Mouse (Mus musculus) hindlimb bud, embryonic 11.5 days (tissue): ENCODE measurements around the gene Sept1.
A peak's percentile ranks its signal among the peaks of the same experiment; 100 is the strongest.

Source experiments
- DNase-seq: peaks from one replicate; pipeline ENCODE4 v3.0.0-alpha.2; 2012; ENCODE audit warnings: low read depth, low spot score; ENCODE audit errors: extremely low spot score

The Sept1 gene

DNA sequence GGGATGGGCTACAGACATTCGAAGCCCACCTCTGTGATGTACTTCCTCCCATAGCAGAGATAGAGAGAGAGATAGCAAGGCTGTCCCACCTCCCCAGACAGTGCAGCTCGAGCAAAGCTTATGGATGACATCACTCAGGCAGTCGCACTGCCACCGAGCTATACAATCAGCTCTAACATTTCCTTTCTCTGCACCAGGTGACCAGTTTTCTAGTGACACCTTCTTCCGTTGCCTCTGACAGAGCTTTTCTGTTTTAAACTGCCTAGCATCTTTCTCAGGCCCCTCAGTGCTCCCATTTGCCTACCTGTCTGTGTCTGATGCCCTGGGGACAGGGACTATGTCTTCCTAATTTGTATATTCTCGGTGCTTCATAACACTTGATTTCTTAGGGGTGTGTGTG, 12.5 kb downstream of the Sept1 start:
- no peak for DNase-seq

DNA sequence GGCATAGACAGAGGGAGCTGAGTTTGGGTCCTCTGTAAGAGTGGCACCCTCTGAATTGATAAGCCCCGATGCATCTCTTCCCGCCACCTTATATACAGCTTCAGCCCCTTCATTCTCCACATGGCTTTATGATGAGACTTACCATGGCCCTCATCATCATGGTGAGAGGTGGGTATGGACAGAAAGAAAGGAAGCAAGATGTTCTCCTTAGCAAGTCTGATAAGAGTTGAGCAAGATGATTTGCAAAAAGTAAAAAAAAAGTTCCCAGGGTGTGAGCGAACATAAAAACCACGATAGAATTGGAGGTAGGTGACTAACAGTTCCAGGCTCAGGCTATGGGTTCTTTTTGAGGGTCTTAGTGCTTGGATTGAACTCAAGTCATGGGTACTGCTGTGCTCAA, 14.3 kb downstream of the Sept1 start:
- DNase-seq: no peak

DNA sequence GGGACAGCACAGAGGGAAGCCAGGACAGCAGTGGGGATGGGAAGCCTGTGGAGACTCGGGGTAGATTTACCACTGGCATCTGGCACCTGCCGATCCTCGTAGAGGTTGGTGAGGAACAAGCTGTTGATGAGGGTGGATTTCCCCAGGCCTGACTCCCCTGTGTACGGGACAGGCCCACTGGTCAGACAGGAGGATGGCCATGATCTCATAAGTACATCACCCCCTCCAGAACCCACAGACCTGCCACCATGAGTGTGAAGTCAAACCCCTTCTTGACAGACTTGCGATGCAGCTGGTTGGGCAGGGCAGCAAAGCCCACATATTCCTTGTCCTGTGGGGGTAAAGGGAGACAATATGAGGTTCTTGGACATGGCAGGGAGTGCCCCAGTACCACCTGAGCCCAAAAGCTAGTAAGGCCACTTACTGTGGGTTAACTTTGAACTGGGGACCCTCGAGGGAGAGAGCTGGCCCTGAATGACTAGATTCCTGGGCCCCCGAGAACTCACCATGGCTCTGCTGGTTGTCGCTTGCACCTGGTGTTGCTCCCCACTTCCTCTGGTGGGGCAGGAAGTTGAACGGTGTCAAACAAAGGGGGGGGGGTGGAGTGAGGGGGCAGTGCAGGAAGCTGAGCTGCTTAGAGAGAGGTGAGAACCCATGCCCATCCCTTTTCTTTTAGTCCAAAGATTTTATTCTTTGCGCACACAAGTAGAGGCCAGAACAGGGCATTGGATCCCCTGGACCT, 14.9 kb downstream of the Sept1 start:
- no peak for DNase-seq

DNA sequence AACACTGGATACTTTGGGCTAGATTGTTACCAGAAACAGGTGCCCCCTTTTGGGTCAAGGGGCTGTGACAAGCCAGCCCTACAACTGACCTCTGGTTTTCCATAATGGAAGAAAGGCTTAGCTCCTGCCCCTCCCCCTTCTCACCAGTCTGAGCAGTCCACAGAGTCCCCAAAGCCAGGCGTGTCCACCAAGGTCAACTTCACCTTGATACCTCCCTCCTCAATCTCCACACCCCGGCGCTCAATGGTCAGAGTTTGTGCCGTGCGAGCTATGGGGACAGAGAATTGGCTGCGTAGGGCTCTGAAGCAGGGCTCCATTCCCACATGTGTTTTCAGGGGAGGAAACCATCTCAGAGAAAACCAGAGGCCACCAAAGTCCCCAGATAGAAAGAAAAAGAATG, 15.5 kb downstream of the Sept1 start:
- no peak for DNase-seq

DNA sequence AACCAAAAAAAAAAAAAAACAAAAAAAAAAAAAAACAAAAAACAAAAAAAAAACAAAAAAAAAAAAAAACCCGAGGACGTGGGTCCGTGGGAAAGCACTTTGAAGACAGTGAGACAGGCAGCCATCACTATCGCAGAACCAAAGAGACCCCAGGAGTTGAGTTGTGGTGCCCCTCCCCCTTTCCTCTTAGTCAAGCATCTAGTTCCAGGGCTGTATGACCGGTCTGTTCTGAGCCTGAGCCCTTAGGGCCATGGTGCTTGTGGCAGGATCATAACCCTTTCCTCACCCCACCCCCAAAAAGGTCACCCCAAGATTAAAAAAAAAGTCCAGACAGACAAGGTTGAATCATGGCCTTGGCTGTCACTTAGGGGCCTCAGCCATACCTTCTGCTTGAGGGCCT, 16.6 kb downstream of the Sept1 start:
- DNase-seq: no peak

DNA sequence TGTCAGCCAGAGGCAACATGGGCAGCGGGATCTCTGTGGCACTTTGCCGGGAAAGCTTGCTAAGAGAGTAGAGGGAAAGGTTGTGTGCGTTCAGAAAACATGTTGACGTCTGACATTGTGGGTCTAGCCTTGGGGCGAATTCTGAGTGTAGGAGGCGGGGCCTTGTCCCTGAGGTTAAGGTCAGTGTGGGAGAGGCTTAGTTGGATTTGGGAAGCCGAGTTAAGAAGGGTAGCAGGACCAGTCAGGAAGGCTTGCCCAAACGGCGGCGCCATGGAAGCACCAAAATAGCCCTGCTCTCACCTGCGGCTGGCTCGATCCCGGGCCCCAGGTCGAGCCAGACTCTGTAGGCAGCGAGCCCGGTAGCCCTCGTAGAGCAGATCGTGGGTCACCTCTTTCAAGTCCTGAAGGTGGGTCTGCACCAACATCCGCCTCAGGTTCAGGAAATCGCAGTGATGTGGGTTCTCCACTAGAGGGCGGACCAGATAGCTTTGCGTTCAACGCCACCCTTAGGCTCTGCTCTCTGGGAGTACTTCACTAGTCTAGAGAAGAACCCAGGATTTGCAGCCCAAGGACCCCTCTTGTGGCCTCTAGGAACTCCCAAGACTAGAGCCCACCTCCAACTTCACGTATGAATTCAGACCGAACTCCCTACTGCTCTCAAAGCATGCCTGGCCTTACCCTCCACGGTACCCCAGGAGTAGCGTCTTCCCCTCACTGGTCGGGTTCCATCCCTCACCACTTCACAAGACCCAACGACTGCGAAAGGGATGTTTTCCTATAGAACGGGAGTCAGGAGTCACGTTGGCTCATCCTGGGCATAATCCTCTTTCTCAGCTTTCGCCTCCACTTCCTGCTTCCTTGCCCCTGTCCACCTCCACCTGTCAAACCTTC, 17.7 kb downstream of the Sept1 start:
- DNase-seq: no peak

DNA sequence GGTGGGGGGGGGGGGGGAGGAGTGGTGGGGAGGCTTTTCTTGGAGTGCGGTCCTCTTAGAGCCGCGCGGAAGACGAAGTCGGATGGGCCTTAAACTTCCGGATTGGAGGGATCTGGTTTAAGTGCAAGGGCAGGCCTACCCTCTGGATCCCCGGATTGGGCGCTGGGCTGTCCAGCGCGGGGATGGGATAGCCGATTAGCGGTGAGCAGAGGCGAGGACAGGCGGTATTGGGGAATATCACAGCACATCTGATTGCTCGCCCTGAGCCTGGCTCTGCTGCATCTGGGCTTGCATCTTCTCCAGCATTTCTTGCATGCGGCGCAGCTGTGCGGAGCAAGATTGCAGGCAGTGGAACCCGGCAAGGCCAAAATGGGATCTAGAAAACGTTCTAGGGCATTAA, 18.4 kb downstream of the Sept1 start:
- no peak for DNase-seq

DNA sequence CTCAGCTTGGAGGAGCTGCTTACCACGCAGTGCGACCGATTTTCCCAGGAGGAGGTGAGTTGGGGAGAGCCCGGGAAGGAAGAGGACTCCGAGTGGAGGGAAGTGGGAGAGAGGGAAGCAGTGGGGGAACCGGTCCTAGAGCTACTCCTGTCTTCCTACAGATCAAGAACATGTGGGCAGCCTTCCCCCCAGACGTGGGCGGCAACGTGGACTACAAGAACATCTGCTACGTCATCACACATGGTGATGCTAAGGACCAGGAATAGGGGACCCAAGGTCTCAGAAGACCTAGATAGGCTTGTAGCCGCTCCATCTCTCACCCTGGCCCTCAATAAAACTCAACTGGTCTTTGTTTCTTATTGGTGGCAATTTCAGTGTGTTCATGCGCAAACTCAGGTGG, 19.0 kb downstream of the Sept1 start:
- no peak for DNase-seq

DNA sequence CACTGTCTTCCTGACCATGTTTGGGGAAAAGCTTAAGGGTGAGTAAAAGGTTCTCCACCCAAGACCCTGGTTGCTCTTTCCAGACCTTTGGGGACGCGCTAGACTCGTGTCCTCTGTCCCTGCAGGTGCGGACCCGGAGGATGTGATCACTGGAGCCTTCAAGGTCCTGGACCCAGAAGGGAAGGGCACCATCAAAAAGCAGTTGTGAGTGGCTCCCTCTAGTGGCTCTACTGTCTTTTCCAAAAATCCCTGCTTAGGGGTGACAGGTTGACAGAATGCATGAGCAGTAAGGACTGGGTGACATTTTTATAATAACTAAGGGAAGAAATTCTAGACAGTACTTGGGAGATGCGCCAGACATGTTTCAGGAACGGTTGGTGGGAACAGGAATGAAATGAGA, 19.4 kb downstream of the Sept1 start:
- no peak for DNase-seq

DNA sequence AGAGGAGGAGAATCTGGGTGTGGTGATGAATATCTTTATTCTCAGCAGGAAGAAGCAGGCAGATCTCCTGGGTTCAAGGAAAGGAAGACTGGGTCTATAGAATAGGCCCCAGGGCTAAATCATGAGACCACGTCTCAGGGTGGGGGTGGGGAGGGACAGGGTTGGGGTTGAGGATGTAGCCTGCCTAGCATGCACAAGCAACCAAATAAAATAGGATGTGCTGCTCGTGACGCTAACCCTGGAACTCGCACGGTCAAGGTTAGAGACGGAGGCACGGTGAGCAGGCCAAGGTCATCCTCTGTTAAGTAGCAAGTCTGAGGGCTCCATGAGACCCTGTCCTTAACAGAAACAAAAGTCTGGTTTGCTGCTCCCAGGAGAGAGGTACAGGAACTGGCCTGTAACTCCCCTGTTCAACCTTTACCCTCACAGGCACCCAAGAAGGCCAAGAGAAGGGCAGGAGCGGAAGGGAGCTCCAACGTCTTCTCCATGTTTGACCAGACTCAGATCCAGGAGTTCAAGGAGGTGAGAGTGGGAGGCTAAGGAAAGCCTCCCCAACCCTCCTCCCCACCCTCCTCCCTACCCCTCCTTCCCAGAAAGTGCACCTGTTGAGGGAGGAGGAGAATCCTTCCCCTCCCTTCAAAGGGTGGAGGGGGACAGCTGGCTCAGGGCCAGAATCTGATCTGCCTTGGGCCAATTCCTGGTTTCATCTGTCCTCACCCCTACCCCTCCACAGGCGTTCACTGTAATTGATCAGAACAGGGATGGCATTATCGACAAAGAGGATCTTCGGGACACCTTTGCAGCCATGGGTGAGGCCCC, 20.3 kb downstream of the Sept1 start:
- DNase-seq: no peak

DNA sequence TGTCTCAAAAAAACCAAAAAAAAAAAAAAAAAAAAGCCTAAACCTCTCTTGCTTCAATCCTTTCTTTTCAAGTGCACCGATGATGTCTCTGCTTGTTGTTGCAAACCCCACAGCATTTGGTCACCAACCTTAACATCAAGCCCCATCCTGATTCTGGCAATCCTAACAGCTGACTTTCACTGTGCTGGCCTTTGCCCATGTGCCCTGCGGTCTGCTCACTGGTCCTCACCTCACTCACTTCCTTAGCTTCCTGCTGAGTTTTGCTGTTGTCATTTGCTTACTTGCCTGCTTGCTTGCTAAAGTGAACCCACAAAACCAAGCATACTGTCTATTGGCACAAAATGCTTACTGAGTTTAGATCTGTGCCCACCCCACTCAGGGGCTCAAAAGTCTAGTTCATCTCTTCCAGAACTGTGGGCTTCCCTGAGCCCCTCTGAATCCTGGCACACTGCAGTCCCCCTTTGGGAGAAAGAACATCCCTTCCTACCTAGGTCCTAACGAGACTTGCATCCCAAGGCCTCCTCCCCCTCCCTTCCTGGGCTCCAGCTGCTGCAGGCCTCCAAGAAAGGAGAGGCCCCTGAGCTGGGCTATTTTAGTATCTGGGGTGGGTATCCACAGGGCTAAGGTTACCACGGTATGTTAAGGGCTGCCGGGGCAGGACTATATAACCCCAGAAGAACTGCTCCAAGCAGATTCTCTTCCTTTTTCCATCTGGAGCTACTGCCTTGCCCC, 21.8 kb downstream of the Sept1 start:
- no peak for DNase-seq

DNA sequence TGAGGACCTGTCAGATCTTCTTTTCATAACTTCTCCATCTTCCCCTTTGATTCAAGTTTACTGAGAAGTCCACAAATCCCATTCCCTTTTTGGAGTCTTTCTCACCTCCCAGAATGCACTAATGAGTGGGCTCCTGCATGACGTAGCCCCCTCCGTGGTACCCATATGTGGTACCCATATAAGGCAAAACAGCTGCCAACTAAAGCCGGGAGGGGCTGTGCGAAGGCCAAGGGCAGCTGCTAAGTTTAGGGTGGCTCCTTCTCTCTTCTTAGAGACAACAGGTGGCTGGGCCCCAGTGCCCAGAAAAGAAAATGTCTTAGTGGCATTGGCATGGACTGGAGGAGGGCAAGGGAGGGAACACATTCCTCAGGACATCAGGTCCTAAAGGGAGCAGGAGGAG, 22.7 kb downstream of the Sept1 start:
- no peak for DNase-seq

DNA sequence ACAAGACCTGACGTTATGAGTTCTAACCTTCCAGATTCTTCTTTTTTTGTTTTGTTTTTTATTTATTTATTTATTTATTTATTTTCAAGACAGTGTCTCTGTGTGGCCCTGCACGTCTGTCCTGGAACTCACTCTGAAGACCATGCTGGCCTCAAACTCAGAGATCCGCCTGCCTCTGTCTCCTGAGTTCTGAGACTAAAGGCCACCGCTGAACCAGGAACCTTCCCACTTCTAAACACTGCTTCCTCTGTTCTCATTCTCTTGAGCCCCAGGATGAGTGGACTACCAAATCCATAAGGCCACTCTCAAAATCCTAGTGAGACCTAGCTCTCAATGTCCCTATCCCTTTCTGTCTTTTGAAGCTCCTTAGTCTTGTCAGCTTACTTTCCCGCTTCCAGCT, 23.1 kb downstream of the Sept1 start:
- DNase-seq: no peak

DNA sequence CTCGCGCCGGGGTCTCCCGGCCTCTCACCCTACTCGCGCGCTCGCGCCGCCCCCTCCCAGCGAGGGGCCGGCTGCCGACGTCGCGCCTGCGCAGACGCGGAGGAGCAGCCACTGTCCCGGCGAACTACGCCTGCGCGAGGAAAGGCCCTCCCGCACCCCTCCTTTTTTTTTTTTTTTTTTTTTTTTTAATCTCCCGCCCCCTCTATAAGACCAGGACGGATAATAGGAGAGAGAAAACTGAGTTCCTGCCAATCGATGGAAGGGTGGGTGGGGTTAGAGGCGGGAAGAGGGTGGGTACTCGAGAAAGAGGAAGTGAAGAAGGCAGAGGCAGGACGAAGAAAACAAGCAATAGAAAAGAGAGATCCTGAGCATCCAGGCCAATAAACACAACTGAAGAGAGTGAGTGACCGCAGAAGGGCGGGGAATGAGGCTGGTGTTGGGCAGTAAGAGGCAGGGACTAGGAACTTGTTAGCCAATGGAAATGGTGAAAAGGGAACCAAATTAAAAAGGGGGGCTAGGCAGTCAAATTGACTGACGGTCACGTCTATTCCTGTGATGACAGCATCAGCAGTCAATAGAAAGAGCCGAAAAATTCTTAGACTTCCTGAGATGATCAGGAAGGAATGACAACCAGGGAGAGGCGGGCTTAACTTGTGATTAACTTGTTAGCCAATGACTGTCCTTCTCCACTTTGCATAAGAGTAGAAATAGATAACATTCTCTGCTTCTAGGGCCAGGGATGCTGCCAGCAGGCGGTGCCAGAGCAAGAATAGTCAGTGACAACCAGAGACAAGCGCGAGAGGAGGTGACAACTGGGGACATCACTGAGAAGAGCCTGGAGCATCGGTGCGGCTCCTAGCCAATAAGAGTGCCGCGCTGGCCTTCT, 24.1 kb downstream of the Sept1 start, which contains the start of gene Mylpf:
Gene Mylpf, plus strand, starts transcription at position 338 of the 886 bp plus-strand sequence.
- peak; percentile 87 for DNase-seq

DNA sequence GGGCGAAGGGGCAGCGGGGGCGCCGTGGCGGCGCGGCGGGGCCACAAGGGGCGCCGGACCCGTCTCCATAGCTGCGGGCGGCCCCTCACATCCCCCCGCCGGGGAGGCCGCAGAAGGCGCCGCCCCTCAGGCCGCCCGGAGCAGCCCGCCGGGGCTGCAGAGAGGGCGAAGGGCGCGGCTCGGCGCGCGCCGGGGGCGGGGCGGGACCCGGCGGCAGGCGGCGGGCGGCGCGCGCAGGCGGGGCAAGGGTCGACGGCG, 24.7 kb downstream of the Sept1 start, which contains the start of gene Tbc1d10b:
Gene Tbc1d10b, minus strand, starts transcription at position 174 of the 258 bp plus-strand sequence.
- DNase-seq: no peak

DNA sequence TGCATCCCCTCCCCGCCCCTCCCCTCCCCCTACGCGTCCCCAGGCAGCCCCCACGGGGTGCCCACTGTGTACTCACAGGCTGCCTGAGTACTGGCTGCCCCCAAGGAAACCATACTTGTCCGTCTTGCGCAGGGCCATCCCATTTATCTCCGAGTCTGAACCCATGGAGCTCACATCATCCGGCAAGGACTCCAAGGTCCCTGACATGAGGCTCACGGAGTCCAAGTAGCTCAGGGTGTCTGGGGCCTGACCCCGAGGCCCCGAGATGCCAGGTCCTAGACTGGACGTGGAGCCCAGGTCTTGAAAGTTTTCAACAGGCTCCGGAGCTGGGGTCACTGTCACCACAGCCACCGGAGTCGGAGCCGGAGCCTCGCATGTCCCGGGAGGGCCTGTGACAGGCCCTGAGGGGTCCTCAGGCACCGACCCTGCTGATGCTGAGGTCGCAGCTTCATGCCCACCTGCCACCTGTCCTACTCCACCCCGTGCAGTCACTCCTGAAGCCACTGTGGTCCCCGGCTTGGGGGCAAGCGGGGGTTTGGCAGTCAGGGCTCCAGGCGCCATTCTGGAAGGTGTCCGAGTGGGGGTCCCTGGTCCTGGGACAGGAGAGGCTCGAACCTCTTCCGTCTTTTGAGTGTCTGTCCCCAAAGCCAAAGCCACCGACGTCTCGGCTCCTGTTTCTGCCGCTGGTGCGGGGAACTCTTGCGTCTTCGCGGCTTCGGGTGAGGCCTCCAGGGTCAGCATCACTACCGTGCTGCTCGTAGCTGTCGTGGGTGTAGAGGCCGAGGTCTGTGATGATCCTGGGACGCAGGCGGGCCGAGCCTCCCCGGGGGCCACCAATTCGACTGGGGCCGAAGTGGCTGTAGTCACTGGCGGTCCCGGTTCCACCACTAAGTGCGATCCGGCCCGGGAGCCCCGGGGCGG, 25.3 kb downstream of the Sept1 start:
- no peak for DNase-seq

DNA sequence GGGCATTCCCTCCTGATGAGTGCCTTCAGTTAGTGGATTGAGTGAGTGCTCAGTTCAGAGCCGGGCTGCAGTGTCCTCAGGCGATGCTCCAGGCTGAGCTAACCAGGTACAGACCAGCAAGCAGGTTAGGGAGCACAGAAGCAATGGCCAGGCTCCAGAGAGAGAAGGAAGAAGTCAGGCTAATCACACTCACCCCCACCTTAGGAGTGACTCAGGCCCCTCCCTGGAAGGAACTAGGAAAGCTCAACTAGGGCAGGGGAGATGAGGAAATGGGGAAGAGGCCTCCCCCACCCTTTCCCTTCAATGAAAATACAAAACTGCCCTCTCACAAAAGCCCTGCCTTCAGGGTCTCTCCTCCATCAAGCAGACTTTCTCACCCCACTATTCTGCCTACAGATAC, 26.3 kb downstream of the Sept1 start:
- DNase-seq: no peak

DNA sequence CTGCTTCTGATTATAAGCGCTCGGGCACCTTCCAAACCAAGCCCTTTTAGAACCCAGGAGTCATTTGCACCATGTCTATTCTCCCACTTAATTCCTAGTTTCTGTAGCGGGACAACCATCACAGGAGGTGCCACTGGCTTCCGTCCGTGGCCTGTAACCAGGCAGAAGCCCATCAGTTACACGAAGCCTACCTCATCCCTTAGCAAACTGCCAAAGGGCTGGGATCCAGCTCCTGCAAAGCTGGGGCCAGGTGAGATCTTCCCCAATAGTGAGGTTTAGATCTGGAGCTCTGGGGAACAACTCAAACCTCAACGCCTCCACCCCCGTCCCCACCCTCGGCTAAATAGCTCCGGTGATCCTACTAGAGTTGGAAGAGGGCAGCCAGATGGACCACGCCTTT, 36.4 kb downstream of the Sept1 start:
- no peak for DNase-seq
